Mouse (Mus musculus) stomach, postnatal 0 days (tissue): ENCODE data around the gene Gm20671.

Experiments used
- CTCF ChIP-seq: IDR thresholded peaks from 2 replicates; pipeline ENCODE4 v1.5.1; 2016; ENCODE audit warnings: antibody characterized with exemption, low read depth, mild to moderate bottlenecking, moderate library complexity
- EP300 ChIP-seq: optimal IDR thresholded peaks from 2 replicates; pipeline ENCODE3; 2016; ENCODE audit warnings: antibody characterized with exemption

- TF ChIP-seq EP300, result no peak
- no peak for TF ChIP-seq CTCF
Measured at GRCm38 (mm10) chr5:32721316-32721715, 105.6 kb downstream of the Gm20671 start.
